Mouse (Mus musculus): ENCODE measurements at regions not wholly inside any gene's neighbourhood (a gene's known extent, or its start where the extent isn't known, plus 50 kb on each side); places are given as distances from the start of the nearest gene placed in this dataset.

DNA sequence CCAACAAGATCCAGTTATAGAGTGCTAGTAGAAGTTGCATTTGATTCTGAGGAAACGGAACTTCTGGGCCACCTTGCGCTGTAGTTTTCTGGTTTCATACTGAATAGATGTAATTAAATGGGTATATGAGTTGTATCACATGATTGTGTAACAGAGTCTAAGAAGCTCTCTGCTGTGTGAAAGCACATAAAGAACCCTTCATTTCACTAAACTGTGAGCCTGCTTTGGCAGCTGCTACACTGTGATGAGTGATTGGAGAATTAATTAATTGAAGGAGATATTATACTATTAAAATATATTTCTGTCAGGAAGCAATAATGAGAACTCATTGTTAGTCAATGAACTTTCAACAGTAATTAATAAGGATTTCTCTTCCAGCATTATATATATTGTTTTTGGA is 369.8 kb upstream of the Fbxo33 start:
- DNase-seq (ENCODE audit: low spot score in 2 of 2) = no peak

DNA sequence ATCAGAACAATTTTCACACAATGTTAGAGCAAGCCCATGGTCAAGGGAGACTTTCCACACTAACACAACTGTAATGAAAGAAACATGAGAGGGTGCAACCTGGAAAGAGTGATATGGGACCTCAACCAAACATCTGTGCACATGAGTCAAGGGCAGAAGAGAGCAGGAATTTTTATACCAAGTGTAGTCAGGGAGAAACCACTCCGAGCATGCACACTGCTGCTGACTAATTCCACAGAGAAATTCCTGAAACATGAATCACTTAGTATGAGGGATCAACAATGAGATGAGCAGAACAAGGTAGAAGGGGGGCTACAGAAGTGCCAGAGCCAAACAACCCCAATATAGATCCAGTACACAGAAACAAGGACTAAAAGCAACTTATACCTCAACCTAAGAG is 363.1 kb upstream of the Fbxo33 start:
- DNase-seq (ENCODE audit: low spot score in 2 of 2) = no peak

DNA sequence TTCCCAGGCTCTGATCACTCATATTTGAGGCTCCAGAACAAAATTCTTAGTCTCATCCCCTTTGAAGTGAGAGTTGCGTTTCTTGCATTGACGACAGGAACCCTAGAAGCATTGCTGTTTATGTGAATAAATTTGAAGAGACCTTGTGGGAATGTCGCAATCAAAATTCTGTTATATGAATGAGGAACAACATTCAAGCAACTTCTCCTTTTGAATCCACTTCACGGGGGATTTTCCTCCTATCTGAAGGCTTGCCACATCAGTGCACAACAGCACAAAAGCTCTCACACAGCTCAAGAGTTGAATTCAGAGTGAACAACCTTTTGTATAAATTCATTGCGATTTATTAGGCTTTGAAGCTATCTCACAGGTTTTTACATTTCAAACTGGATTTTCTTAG is 360.2 kb upstream of the Fbxo33 start:
- no peak for DNase-seq (ENCODE audit: low spot score in 2 of 2)

DNA sequence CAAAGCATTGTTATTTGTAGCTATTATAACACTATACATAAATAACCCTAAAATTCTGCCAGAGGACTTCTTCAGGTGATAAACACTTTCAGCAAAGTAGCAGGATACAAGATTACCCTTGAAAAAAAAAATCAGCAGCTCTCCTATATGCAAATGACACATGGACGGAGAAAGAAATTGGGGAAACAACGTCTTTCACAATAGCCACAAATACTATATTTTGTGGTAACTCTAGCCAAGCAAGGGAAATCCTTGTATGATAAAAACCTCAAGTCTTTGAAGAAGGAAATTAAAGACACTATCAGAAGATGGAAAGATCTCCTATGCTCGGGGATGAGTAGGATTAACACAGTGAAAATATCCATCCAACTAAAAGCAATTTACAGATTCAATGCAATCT is 344.4 kb upstream of the Fbxo33 start:
- DNase-seq (ENCODE audit: low spot score in 2 of 2) = no peak

DNA sequence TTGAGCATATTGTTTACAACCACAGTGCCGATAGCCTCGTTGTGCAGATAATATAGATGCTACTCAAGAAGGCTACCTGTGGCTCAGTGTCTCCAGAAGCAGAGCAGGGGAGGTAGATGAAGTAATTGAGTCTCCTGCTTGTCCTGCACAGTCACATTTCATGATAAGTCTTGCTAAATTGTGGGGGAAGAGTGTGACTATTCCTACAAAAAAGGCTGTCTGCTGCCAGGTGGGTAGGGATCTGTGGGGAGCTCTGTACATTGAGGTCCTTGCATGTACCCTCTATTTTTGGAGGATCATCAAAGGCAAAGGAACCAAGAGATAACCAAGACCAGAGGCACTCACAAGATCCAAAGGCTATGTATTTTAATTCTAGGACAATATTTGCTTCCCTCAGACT is 320.3 kb upstream of the Fbxo33 start:
- no peak for DNase-seq (ENCODE audit: low spot score in 2 of 2)

DNA sequence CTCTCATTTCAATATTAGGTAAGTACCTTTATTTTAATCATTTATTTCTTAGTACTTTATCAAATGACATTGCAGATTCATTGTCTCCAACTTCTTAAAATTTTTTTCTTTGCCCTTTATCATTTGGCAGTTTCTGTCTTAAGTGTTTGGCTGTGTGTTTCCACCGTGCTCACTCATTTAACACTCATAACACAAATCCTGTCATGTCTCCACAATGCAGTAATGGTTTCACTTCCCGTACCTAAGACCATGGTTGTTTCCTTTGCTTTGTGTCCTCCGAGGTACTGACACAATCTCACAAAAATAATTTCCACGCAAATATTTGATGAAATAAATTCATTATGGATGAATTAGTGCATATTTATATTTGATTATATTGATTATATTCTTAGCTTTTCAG is 311.0 kb upstream of the Fbxo33 start:
- DNase-seq (ENCODE audit: low spot score in 2 of 2) = no peak

DNA sequence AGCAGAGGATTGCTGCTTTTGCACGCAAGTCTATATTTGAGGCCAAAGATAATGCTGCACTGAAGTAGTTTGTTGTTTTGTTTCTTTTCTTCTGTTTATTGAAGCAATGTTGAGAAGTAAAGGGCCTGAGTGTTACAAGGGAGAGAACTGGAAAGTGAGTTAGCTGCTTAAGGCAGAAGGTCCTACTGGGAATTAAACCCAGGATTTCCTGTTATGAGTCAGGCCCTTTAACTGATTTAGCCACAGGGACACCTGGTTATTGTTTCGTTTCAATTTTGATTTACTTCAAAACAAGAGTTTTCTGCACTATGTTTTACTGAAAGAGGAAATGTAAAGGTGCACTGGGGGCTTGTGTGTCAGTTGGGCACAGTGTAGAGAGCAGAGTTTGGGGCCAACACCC is 303.8 kb upstream of the Fbxo33 start:
- DNase-seq (ENCODE audit: low spot score in 2 of 2) = no peak

DNA sequence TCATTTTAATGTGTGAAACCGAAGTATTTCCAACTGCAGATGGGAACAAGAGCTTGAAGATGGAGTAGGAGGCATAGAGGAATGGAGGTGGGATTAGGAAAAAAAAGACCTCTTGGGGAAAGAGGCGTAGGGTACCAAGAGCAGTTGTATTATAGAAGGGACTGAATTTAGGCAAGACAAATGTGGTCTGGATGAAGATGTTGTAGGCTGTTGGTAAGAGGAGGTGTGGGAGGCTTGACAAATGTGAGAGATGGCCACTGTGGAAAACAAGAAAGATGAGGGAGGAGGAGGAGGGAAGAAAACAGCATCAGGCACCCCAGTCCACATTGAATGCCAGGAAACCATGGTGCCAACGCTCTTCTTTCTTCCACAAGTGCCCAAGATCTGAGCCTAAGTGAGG is 302.4 kb upstream of the Fbxo33 start:
- no peak for DNase-seq (ENCODE audit: low spot score in 2 of 2)

DNA sequence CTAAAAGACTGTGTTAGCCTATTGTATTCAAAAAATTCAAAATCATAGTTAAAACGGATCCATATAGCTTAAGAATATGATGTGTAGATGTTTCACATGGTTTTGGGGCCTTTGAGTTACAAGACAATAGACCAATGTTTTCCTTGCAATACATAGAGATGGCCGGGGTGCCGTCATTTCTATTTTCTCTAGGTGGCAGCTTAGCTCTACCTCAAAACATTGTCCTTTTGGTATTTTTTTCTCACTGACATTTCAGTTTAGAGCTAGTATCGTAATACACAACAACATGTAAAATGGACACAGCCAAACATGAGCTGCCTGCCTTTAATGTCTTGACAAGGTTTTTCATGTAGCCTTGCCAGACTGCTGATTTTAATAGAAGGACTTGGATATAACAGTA is 290.3 kb upstream of the Fbxo33 start:
- DNase-seq (ENCODE audit: low spot score in 2 of 2) = no peak

DNA sequence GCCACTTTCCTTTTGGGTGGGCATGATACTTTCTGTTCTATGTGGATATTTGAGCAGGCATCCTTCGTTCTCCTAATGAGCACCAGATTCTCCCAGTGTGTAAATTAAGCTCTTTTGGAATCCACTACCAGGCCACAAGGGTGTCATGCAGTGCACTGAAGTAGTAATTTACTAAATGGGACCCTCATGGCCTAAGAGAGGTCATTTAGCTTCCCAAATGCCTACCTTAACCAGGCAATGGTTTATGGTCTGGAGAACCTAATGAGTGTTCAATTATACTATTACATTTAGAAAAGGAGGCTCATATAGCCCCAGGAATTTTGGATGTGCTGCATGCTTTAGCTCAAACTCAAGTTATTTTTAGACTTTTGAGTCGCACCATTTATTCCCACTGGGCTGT is 289.6 kb upstream of the Fbxo33 start:
- no peak for DNase-seq (ENCODE audit: low spot score in 2 of 2)

DNA sequence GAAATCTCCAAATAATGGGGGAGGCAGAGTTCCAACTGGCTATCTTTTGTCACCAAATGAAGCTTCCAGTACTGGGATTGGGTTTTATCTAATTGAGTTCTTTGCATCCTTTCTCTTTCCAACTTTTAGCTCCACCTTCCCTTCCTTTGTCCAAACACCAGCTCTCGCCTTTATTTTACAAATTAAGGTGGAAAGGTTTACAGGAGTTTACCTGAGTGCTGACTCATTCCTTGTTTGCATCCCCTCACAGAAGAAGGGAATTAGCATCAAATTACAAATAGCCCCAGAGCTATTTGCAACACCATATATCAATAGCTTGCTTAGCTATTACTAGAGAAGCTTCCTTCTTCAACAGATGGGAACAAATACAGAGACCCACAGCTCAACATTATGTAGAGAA is 287.9 kb upstream of the Fbxo33 start:
- DNase-seq (ENCODE audit: low spot score in 2 of 2) = no peak

DNA sequence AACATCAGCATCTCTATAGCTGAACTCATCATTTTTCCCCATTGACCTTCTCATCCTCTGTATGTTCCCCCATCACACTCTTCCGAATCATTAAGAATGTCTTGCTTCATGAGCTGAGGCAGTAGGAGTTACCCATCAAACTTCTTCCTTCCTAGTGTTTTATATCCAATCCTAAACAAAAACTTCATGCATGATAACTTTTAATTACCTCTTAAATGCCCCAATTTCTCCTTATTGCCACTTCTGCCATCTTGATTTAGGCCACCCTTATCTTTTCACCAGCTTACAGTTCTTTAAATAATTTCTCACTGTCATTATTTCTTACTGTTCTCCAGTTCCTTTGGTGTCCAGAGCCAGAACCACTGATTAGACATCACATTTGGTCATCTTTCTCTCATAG is 277.9 kb upstream of the Fbxo33 start:
- no peak for DNase-seq (ENCODE audit: low spot score in 2 of 2)

DNA sequence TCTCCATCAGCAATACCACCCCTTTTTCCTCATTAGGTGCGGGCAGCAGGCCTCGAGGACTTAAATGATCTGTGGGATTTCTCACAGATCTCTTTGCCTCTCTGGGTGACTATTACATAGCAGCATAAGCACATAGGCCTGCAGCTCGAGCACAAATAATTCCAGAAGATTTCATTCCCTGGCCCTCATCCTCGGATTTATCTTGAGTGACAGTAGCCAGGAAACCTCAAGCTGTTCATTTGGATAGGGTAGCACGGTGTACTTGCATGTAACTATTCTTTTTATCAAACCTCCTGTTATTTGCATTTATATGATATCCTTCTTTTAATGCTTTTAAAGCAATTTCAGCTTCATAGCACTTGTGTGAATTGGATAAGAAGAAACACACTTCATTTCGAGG is 268.5 kb upstream of the Fbxo33 start:
- no peak for DNase-seq (ENCODE audit: low spot score in 2 of 2)

DNA sequence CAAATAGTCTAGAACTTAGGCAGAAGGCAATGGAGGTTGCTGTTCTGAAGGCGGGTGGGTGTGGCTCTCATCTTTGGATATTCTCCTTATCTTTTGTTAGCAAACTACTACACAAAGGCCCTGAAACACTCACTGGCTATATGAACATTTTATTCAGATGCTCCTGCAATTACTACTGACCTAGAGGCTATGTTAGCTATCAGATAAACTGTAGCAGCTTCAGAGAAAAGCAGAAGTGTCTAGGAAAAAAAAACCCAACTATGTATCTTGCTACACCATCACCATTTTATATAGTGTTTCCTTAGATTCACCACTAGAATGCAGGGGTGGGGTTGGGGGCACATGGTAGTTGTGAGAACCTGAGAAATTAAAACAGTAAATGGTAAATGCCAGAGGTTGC is 268.0 kb upstream of the Fbxo33 start:
- no peak for DNase-seq (ENCODE audit: low spot score in 2 of 2)

DNA sequence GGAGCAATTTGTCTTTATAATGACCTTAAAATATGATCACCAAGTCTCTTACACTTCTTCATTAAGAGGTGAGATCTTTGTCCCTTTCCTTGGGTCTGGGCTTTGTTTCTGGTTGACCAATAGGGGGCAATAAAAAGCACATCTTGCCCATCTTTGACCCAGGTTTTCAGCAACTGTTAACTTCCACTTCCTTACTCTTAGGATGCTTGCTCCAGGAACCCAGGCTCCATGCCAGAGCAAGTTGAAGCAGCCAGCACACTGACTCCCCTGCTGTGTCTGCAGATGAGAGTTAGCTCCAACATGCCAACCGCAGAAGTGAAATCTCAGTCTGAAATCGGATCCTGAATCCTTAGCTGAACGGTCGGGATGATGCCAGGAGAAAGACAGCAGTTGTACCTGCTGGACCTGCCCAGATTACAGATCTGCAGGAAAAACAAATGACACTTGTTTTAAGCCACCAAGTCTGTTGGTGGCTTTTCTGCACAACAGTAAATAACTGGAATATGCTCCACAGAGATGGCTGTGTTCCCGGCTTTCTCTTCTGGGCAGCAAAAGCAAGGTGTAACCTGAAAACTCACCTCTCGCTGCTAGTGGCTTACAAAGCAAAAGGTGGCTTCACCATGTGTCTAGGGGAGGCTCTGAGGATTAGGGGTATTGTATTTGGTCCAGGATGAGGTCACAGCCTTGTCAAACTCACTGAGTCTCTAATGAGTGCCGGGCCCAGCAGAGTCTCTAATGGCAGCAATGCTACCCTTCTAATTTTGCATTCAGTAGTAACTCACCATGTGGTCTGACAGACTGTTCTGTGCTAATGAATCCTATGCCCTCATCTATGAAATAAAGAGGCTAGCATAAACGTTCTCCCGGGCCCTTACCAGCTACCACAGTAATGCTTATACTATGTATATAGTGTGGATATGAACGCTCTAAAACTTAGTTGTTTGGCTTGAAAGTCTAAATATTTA is 241.8 kb upstream of the Fbxo33 start:
- no peak for DNase-seq (ENCODE audit: low spot score in 2 of 2)

DNA sequence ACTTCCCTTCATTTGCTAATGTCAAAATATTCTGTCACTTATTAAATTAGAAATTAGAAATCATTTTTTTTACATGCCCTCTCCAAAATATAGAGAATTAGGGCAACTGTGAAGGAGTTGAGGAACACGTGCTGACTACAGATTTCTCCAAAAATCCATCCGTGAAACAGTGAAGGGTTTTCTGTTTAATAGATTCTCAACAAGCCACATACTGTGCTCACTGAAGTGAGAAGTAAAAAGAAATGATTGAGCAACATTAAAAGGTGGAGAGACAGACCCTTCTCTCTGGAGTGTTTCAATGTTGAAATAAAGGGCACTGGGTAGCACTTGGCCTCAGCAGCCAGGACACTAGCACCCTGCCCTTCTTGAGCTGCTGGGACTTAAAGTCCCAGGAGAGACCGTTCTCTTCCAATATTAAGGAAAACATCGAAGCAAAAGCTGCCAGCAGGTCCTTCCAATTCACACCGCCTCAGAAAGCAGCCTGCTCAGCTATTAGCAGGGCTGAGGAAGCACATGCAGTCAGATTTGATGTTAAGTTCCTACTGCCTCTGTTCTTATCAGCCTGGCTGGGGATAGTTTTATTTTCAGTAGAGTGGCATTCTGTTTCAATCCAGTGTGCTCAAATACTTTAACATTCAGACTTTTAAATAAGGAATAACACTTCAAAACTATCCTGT is 236.8 kb upstream of the Fbxo33 start:
- DNase-seq (ENCODE audit: low spot score in 2 of 2) = no peak

DNA sequence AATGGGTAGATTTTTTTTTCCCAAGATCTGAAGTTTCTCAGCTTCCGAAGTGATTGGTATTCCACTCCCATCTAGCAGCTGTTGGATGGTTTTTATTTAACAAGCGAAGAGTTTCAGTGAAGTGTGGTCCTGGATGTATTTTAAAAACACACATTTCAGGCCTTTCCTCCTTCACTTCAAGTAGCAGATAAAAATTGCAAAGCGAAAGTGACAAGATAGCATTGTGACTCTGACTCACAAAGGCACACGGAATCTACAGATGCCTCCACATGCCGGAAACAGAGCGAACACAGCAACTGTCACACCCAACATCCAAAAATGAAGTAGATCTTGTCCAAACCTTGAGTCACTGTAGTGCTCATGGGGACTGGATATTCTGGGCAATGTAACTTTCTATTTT is 195.5 kb upstream of the Fbxo33 start:
- DNase-seq (ENCODE audit: low spot score in 2 of 2) = no peak

DNA sequence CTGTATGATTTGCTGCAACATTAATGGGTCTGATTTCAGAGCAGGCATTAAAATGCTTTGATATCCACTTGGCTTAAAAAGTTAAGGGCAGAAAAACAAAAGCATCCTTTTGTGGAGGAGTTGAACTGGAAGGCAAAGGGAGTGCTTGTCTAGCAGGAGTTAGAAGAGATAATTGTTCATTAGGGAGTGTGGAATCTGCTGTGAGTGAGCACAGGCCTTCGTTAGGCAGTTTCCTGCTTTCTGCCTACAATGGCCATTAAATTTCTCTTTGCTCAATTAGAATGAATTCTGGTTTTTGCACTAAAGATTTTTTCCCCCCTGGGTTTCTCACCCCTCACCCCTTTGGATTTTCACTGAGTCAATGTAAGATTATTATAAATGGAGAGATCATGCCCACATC is 192.0 kb upstream of the Fbxo33 start:
- no peak for DNase-seq (ENCODE audit: low spot score in 2 of 2)

DNA sequence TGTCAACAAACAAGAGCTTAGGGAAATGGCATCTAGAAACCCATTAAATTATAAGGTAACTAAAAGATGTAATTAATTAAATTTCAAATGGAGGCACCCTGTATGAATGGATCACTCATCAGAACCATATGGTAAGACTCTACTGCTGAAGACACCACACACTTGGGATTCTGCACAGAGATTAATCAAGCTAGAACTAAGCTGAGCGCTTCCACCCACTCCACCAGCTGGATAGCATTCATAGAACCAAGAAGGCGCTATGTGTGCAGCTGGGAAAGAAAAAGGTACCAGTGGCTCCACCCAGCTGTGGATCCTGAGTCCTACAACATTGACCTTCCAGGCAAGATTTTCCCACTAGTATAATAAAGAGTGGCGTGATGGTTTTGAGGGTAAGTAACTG is 171.6 kb upstream of the Fbxo33 start:
- no peak for DNase-seq (ENCODE audit: low spot score in 2 of 2)

DNA sequence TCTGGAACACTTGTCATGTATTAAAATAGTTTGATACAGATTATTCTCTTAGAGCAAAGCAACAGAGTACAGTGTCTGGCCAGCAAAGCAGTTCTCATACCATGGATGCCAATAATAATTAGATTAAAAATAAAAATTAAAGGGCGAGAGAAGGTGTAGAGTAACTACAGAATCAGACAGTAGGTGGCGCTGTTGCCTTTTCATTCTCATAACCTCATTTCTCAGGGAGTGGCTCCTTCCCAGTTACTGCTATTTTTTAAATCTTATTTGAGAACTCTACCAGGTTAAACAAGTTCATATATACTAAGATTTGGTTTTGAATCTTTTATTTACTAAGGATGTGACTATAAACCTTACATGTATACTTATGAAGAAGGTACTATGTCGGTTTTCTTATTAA is 163.3 kb upstream of the Fbxo33 start:
- DNase-seq (ENCODE audit: low spot score in 2 of 2) = peak in 1 of 2 experiments; percentile 17

DNA sequence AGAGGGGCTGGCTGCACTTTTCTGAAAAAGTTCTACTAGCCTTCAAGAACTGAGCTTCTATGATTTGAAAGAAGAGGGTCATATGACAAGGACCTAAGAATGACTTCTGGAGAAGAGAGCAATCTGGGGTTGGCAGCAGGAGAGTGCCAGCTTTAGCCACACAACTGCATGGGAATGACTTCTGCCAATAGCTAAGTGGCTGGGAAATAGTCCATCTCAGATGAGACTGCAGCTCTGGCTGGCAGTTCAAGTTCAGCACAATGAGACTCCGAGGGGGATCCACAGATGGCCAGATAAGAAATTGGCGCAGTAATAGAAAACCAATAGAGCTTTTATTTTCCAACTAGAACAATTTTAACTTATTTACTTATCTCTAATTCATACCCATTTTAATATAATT is 122.1 kb upstream of the Fbxo33 start:
- no peak for DNase-seq (ENCODE audit: low spot score in 2 of 2)

DNA sequence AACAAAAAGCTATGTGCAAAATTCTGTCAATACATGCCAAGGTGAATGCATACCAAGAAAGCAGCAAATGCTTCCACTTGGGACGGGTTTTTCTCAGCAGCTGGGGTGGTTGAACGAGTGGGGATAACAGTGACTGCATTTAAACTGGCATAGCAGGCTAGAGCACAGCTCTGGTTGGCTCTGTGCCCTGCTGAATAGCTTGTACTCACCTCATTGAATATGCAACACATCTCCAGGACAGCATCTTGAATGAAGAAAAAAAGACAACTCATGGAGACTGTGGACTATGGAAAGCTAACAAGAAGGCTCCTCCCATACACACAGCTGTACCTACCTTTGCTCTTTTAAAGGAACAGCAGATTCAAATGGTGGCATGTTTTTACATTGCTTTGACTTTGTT is 111.2 kb upstream of the Fbxo33 start:
- no peak for DNase-seq (ENCODE audit: low spot score in 2 of 2)

DNA sequence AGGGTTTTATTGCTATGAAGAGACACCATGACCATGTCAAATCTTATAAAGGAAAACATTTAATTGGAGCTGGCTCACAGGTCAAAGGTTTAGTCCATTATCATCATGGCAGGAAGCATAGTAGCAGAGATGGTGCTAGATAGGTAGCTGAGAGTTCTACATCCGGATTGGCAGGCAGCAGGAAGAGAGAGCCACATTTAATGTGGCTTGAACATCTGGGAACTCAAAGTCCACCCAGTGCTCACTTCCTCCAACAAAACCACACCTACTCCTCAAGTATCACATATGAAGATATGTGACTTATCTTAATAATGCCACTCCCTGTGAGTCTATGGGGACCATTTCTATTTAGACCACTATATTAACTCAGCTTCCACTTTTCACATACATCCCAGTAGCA is 93.2 kb upstream of the Fbxo33 start:
- DNase-seq (ENCODE audit: low spot score in 2 of 2) = no peak

All from thymus, postnatal 10 days (tissue).